Mouse (Mus musculus) 416B (cell line): ENCODE measurements at regions not wholly inside any gene's neighbourhood (a gene's known extent, or its start where the extent isn't known, plus 50 kb on each side); places are given as distances from the start of the nearest gene placed in this dataset.
A peak's percentile ranks its signal among the peaks of the same experiment; 100 is the strongest.

ENCODE experiments used
- DNase-seq: peaks from one replicate; pipeline ENCODE4 v3.0.0; 2011; ENCODE audit warnings: low read depth

DNA sequence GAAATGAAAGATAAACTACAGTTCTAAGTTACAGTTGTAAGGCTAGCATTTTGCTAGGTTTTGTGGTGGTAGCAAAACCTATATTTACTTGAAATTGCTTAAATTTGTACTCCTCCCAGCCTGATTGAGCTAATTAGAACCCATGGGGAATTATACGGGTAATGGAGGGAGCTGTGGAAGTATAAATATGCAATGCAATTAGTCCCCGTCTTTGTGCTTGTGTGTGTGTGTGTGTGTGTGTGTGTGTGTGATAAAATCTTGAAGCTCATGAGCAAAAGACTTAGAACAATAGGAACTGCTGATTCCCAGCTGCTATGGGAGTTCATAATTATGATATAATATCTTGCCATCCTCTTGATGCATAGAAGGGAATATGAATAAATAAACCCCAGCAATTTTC lies 321.7 kb upstream of the Thsd7b start:
- no peak for DNase-seq

DNA sequence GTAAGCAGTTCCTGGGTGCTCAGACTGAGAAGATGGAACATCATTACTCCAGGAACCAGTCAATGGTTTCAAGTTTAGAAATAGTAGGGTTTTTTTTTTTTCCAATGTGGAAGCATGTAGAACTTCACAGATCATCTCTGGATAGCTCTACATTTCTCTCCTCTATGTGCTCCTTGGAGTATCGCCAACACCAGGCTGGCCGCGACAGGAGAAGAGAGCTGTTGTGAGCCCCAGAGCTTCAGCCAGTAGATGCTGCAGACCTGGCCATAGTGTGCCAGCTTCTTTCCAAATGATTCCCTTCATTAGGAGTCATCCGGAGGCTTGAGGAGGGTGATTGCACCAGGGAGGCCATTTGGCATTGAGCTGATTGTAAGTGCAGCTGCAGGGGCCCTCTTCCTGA lies 322.6 kb upstream of the Thsd7b start:
- no peak for DNase-seq

DNA sequence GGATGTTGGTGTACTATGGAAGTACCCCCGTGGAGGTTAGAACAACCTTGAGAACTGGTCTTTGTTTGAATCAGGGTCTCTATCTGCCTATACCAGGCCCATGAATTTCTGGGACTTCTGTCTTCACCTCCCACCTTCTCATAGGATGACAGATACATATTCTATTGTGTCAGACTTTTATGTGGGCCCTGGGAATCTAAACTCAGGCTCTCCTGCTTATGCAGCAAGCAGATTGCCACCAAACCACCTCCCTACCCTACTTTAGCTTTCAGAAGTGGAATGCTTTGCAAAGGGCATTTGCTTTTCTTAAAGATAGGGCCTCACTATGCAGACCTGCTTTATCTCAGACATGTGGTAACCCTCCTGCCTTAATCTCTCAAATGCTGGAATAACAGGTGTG lies 322.7 kb upstream of the Cxcr4 start:
- DNase-seq: no peak

DNA sequence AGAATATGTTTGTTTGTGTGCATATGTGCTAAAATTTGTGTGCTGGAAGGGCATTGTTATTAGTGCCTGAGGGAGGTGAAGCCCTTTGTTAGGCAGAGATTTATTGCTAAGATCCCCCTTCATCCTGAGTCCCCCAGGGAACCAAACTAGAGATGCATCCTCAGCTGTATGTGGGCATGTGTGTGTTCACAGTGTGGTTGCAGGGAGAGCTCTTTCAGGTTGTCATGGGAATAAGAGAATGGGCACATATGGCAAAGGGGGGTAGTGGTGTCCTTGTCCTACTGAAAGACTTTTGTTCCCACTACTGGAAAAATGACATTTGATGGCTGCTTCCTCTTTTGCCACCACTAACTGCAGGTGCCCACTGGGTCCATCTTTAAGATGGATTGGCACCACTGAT lies 320.4 kb upstream of the Cxcr4 start:
- DNase-seq: no peak

DNA sequence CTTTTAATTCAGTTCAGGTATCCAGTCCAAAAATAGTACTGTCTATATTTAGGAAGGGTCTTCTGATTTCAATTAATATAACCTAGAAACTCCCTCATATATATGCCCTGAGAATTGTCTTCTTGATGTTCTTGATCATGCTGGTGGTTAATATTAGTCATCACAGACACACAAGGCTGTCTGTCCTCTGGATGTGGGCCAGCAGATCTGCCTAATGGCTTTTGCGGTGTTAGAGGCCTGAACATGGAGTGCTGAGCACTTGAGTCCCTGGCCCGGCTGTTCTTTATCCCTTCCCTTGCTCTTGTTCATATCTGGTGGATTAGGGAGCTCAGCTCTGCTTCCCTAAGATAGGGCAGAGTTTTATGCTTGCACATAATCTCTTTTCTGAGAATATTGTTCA lies 315.5 kb upstream of the Cxcr4 start:
- peak; percentile 6 for DNase-seq

DNA sequence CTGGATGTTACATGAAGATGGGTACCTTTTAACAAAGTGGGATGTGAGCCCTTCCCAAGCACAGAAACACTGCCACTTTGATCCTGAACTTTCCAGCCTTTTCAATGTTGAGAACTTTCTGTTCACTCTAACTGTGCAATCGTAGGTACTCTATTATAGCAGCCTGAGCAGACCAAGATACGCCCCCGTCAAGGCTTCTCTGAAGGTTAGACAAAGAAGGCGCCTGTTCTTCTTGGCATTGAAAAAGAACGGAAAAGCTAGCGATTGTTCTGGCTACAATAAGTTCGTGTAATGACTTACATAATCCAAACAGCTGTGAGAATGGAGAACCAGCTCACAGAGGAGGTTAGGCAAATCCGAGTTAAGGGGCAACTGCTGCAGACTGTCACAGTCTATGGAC lies 305.9 kb upstream of the Cxcr4 start:
- no peak for DNase-seq

DNA sequence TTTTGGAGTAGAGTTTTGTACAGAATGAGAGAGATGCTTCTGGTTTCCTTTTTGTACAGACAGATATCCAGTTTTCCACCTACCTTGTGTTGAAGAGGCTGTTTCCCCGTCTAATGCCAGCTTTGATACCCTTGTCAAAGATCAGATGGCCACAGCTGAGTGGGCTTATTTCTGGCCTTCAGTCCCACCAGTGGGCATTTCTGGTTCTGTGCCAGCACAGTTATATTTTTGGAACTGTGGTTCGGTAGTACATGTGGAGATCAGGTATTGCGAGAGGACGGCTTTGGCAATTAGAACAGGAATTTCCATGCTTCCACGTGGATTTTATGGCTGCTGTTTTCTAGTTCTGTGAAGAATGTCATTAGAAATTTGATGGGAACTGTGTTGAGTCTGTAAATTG lies 302.5 kb upstream of the Cxcr4 start:
- no peak for DNase-seq

DNA sequence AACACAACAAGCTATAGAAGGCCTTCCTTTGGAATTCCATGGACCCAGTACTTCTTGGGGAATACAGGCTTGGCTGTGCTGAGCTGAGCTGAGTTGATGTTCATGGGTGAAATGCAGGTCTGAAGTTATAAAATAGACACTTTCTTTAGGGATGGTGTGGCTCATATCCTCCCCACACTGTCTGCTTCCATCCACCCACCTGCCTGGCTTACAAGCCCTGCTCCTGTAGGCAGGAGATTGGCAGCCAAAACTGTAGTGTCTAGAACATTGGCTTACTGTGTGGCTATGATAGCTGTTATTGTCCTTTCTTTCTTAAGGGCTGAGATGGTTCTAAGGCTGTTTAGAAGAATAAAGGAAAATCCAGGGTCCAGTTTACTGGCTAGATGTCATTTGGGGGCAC lies 286.2 kb upstream of the Cxcr4 start:
- no peak for DNase-seq

DNA sequence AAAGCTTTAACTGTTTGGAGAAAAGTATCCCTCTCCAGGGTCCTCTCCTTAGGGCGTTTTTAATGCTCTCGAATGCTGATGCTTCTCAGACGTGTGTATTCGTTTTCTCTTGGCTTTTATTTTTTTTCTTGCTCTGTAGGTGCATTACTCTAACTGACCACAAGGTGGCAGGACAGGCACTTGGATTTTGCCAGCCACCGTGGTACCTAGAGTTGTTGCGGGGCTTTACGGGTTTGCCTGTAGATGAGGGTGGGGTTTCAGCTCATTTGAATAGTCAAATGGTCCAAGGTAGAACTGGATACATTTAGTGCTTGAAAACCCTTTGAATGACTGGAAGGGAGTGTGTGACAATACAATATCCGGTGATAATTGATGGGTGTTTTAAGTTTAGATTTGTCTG lies 283.2 kb upstream of the Cxcr4 start:
- DNase-seq: peak; percentile 48

DNA sequence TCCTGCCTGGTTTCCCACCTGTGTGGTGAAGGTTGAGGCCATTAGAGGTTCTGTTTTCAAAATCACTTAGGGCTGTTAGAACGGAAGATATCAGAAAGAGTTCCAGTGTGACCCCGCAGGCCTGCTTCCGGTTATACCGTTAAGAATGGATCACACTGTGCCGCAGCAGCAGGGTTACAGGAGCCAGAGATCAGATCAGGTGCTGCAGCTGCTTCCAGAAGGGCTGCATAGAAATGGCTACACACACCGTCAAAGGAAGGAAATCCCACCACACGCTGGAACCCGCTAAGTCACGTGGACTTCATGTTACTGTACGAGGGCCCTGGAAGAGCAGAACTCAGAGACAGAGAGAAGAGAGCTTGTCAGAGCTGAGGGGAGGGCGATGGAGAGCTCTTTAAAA lies 282.1 kb upstream of the Cxcr4 start:
- peak; percentile 25 for DNase-seq

DNA sequence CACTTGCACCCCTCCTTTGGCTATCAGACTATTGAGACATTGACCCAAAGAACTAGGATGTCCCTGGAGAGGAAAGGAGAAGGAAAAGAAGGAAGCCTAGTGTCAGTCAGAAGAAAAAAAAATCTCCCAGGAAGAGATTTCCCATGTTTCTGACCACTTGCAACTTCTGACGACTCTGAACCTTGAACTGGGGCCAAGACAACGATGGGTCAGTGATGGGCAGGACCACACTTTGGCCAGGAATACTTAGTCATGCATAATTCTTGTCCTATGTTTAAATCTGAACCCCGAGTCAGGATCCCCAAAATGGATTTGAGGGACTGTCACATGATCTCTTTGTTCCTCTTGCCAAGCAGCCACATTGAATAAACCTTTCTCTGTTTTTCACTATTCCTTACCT lies 276.7 kb upstream of the Cxcr4 start:
- no peak for DNase-seq

DNA sequence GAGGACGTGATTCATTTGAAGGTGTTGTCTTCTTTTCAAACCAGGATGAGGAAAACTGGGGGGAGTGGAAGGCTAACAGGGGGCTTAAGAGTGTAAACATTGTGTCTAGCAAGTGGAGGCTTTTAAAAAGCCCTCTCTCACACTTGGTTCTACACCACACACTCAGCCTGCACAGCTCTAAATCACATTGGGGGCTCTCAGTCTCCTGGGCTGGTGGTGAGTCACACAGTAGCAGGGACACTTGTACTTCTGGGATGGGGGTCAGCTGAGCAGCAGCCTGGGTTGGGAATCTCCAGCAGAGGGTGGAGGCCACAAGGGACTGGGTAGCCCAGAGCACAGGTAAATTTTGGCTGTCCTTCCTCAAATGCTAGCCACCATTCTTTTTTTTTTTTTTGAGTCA lies 268.4 kb upstream of the Cxcr4 start:
- no peak for DNase-seq

DNA sequence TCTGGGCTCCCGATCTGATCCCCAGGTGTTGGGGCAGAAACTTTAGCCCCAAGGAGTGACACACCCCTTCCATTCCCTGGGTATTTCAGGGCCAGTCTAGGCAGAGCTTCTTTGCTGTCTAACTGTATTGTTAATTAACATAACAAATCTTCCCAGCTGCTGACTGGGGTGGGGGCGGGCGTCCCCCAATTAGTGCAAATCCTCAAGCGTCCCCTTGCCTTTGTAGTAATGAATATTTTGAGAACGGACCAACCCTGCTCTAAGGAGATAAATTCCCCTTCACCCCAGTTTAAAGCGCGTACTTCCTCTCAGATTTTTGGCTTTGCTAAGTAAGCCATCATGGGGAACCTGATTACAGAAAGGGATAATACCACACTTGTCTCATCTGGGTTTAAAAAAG lies 268.0 kb upstream of the Cxcr4 start:
- DNase-seq: no peak

DNA sequence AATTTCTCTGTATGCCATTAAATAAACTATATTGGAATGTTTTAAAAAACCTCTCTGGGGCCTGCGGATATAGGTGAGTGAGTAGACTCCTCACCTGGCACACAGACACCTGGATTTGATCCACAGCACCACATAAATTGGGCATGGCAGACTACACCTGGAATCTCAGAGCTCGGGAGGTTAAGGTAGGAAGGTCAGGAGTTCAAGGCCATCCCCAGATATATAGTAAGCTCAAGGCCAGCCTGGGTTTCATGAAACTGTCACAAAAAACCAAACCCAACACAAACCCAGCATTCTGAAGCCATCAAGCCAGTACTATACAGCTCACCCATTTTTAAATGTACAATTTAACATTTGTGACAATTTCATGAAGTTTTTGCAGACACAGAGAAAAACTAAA lies 266.6 kb upstream of the Cxcr4 start:
- no peak for DNase-seq

DNA sequence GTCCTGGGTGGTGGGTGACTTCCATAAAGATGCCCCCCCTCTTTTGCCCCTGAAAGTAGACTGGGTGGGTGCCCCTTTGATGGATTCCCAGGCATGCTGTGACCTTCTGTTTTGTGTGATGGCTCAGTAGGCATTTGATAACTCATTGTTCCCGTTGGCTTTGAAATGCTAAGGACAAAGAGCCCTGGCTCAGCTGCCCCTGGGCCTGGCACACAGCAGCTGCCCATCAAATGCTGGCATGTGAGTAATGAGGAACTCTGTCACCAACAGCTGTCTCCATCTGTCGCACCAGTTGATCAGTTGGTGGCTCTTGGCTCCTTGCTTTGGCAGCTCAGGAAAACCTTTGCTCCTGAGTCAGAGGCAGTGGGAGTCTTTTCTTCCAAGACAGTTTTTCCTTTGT lies 264.8 kb upstream of the Cxcr4 start:
- DNase-seq: no peak

DNA sequence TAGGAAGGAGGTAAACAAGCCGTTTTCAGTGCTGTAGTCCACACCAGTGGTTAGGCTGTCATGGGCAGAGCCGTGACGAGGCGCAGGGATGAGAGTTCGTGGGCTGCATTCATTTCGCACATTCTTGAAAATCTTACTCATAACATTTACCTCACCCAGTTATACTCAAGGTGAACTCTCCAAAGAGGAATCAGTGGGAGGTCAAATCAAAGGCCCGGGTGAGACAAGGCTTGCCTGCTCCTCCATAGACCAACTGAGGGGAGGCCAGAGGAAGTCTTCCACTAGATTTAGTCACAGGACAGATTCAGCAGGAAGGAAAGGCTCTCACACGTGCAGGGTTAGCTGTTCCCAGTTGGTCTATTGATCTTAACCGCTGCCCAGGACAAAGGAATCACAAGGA lies 262.6 kb upstream of the Cxcr4 start:
- DNase-seq: no peak

DNA sequence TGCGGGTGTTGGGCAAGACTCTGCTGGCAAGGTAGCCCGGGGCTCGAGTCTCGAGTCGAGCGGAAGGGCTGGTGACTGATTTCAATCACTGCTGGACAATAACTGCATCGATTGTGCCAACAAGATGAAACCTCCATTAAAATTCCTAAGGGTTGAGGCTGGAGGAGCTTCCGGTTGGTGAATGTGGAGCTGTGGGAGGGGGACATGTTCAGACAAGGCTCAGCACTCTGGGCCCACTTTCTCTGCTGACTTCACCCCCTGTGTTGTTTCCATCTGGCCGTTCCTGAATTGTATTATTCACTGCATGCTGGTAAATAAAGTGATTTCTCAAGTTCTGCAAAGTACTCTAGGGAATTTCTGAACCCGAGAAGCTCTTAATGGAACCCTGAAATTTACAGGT lies 261.2 kb upstream of the Cxcr4 start:
- DNase-seq: no peak

DNA sequence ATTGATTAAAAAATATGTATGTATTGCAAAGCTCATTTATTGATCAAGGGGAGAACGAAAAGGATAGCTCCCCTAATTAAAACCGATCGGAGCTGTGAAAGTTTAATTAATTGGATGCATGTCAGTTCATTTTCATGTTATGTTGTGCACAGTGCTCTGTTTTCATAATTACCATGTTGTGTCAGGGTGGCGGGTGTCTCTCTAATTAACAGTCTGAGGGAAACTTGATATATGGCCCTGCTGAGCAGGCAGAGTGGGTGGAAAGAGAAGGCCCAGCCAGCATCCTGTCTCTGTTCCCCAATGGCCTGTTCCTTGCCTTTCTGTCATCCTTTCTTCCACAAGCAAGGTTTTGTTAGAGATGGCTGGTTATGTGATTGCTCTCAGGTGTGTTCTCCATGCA lies 245.3 kb upstream of the Cxcr4 start:
- no peak for DNase-seq

DNA sequence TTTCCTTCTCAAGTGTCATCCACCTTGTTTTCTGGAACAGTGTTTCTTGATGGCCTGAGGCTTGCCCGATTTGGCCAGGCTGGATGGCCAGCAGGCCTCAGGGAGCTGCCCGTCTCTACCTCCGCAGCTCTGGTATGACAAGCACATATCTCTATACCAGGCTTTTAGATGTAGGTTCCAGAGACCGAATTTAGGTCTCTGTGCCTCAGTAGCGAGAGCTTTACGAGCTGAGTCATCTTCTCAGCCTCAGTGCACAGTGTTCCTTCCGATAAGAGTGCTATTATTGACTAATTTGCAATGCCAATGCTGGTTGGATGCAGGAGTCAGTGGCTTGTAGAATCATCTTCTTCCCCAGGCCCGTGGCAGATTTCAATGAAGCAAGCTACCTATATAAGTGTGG lies 243.4 kb upstream of the Cxcr4 start:
- DNase-seq: no peak

DNA sequence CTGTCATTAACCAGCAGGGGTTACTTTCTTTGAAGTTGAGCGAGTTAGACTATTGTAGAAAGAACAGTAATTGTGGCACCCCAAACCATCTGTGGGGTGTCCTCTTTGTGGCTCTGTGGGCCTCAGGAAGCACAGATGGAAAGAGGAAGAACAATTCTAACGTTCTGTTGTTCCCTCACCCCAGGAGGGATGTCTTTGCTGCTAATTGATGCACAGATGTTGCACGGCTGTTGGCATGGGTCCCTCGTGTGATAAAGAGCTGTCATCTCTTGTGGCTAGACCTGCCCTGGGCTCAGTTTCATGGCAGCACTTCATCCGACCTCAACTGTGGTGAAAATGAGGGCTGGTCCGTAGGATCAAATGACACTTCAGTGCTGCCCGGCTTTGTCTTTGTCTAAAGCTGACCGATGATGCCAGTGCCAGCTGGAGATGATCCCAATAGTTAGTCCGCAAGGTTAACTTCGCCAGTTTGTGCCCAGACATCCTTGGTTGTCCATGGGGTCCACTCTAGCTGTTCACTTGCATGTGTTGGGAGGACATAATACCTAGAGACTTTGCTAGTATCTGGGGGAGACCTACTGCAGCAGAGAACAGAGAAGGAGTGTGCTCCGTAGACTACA lies 241.1 kb upstream of the Cxcr4 start:
- DNase-seq: peak; percentile 68

DNA sequence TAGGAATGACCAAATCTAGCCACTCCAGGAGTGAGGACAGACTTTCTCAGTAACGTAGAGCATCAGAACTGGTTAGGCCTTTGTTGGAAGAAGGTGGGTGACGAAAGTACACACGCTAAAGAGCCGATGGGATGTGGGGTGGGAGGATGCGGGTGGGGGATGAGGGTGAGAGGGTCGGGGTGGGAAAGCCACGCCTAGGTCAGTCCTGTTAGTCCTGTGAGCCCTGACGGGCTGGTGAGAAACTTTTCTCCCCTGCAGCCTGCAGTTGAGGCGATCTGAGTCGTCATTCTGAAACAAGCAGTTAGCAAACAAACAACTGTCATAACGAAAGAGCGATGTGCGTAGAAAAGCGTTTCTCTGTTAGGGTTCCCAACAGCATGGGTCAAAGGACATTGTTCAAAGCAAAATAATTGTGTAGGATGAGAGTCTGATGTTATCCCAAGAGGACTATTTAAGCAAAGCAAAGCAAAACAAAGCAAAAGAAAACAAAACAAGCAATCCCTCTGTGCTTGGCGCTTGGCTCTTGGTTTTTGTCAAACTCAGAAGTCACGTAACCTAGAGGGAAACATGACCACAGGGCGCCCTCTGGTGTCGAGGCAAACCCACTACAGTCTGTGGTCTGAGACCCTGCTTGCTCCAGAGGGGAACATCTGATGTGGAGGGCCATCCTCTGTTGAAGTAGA lies 240.2 kb upstream of the Cxcr4 start:
- peak; percentile 85 for DNase-seq

DNA sequence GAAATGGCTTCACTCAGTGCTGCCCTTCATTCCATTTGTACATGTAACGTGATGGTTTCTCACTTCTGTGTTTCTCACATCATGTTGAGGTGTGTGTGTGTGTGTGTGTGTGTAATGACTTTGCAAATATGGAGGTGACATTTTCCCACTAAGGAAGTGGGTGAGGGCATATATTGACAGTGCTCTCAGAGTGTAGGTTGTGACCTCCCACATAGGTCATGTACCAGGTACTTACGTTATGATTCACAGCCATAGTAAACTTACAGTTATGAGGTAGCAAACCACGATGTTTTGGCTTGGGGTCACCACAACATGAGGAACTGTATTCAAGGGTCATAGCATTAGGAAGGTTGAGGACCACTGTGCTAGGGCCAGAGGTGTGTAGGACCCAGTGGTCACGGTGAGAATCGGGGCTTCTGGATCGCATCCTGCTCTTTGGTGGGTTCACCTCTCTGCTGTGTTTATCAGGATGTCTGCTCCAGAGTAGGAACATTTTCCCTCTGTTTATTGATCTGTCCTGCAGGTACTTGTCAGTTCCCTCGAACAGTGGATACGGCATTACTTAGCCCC lies 238.7 kb upstream of the Cxcr4 start:
- DNase-seq: no peak

DNA sequence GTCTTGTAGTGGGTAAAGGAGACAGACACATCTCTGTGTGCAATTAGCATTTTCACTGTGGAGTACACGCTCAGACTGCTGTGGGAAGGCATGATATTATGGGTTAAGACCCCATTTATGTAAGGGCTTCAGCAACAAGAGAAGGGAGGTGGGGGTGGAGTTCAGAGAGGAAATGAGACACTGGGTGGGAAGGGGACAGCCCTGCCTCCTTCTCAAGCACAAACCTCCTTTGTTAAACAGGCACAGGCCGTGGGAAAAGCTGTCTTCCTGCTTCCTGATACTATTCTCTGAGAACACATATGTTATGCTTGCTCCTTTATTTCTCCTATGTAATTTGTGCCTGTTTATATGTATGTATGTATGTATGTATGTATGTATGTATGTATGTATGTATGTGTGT lies 237.4 kb upstream of the Cxcr4 start:
- DNase-seq: no peak

DNA sequence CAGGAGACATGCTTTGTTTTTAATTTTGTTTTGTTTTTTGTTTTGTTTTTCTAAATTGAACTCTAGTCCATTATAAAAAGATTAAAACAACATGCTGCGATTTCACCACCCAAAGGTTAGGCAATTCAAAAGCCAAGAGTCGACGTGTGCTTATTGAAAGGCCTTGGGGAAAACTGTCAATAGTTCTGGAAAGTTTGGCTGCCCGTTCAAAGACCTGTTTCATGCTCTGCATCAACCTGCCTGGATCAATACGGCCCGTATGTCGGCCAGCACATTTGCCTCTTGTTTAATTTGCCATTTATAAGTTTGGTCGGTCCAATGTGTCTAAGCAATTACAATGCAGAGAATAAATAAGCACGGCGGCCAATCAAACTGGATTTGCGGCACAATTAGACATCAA lies 234.3 kb upstream of the Cxcr4 start:
- no peak for DNase-seq
